Mouse (Mus musculus) megakaryocyte-erythroid progenitor cell, adult 5-6 weeks (primary cell): ENCODE data around the gene Sulf2. TPM values are rescaled to one million over a fixed set of nuclear protein-coding genes. Genes with fewer than 3 reads are reported as not detected.

Source experiments
- ATAC-seq: replicated peaks from 2 replicates; pipeline ENCODE4 v1.8.0; 2016; ENCODE audit warnings: mild to moderate bottlenecking, inconsistent platforms; ENCODE audit not compliant: severe bottlenecking, poor library complexity, low FRiP score, low TSS enrichment
- total RNA-seq, 2 experiments: library from RNA; stranded (forward) in 1 of 2; stranded (reverse) in 1 of 2; fragments of 200-1000, 215-1000 nt in 1 of 2; fragments of >200 nt in 1 of 2; fragmentation: Nextera tagmentation in 1 of 2; gene quantifications; 2 replicates each; pipeline ENCODE4 v1.2.3; 2014 to 2017

The Sulf2 gene
- total RNA-seq, 2 experiments from 2014 or later = 0.42 TPM; not detected in 1

GRCm38 (mm10) chr2:166152734-166153398 lies 2.6 kb downstream of the Sulf2 start:
- ATAC-seq = no peak

GRCm38 (mm10) chr2:166151510-166152473 lies 3.7 kb downstream of the Sulf2 start:
- ATAC-seq = no peak

- ATAC-seq = no peak
These were observed 4.9 kb downstream of the Sulf2 start for GRCm38 (mm10) chr2:166150584-166150983.

- ATAC-seq = no peak
These were observed 6.0 kb downstream of the Sulf2 start for GRCm38 (mm10) chr2:166149482-166149881.

GRCm38 (mm10) chr2:166148672-166149332 lies 6.7 kb downstream of the Sulf2 start:
- ATAC-seq = no peak

- ATAC-seq = no peak
These were observed 7.4 kb downstream of the Sulf2 start for GRCm38 (mm10) chr2:166147930-166148651.

- no peak for ATAC-seq
These were observed 9.0 kb downstream of the Sulf2 start for GRCm38 (mm10) chr2:166146446-166146845.

GRCm38 (mm10) chr2:166145031-166145430 lies 10.4 kb downstream of the Sulf2 start:
- no peak for ATAC-seq

GRCm38 (mm10) chr2:166143871-166144270 lies 11.6 kb downstream of the Sulf2 start:
- no peak for ATAC-seq

GRCm38 (mm10) chr2:166142561-166143112 lies 12.8 kb downstream of the Sulf2 start:
- ATAC-seq = 0 out of 2 replicates have a peak, but pooled peaks have one; percentile 22

GRCm38 (mm10) chr2:166141910-166142309 lies 13.6 kb downstream of the Sulf2 start:
- ATAC-seq = no peak

GRCm38 (mm10) chr2:166141039-166141438 lies 14.4 kb downstream of the Sulf2 start:
- no peak for ATAC-seq

- peak; percentile 78 for ATAC-seq
These were observed 15.0 kb downstream of the Sulf2 start for GRCm38 (mm10) chr2:166140427-166140826.

- ATAC-seq = no peak
These were observed 17.2 kb downstream of the Sulf2 start for GRCm38 (mm10) chr2:166138308-166138707.

- no peak for ATAC-seq
These were observed 18.0 kb downstream of the Sulf2 start for GRCm38 (mm10) chr2:166137467-166137866.

- ATAC-seq = no peak
These were observed 19.6 kb downstream of the Sulf2 start for GRCm38 (mm10) chr2:166135711-166136485.

GRCm38 (mm10) chr2:166128756-166129155 lies 26.7 kb downstream of the Sulf2 start:
- no peak for ATAC-seq

GRCm38 (mm10) chr2:166128032-166128431 lies 27.4 kb downstream of the Sulf2 start:
- ATAC-seq = no peak
